Mouse (Mus musculus) stomach, embryonic 16.5 days (tissue): Measurements from ENCODE around the gene Ccdc114. TPM values are rescaled to one million over a fixed set of nuclear protein-coding genes. Genes with fewer than 3 reads are reported as not detected.
"Not testable (repeated sequence)": the region's sequence is repeated elsewhere in the genome, so short reads cannot be mapped to it uniquely, and the experiment has no call there.

Experiments used
- ATAC-seq: fragments of 200-750 bp; cut with Nextera tagmentation; 2 replicates; pipeline ENCODE4 v1.8.0; 2017; ENCODE audit warnings: moderate number of reproducible peaks, moderate TSS enrichment; ENCODE audit not compliant: insufficient read depth, low FRiP score
- H3K27ac ChIP-seq: fragments of 300-500 bp; sonication (generic); 2 replicates; pipeline ENCODE4 v1.5.1; 2014; ENCODE audit warnings: low read length
- H3K27me3 ChIP-seq: fragments of 300-500 bp; sonication (generic); 2 replicates; pipeline ENCODE4 v1.6.1; 2014; ENCODE audit warnings: low read length, control low read depth, mixed read lengths; ENCODE audit not compliant: control insufficient read depth, insufficient read depth
- H3K36me3 ChIP-seq: fragments of 300-500 bp; sonication (generic); 2 replicates; pipeline ENCODE4 v1.6.1; 2014; ENCODE audit warnings: low read length; ENCODE audit not compliant: control insufficient read depth, insufficient read depth
- H3K4me1 ChIP-seq: fragments of 300-500 bp; sonication (generic); 2 replicates; pipeline ENCODE4 v1.6.1; 2014; ENCODE audit warnings: low read length, control low read depth, mixed read lengths; ENCODE audit not compliant: control insufficient read depth, insufficient read depth
- H3K4me2 ChIP-seq: fragments of 300-500 bp; sonication (generic); 2 replicates; pipeline ENCODE4 v1.6.1; 2014; ENCODE audit warnings: low read depth, low read length, mixed read lengths
- H3K4me3 ChIP-seq: fragments of 300-500 bp; sonication (generic); replicated peaks from 2 replicates; pipeline ENCODE4 v1.5.1; 2014; ENCODE audit warnings: mild to moderate bottlenecking, low read length
- H3K9ac ChIP-seq: fragments of 300-500 bp; sonication (generic); 2 replicates; pipeline ENCODE4 v1.6.1; 2014; ENCODE audit warnings: low read length
- H3K9me3 ChIP-seq: fragments of 300-500 bp; sonication (generic); replicated peaks from 2 replicates; pipeline ENCODE4 v1.6.1; 2016; ENCODE audit warnings: low read length, control low read depth; ENCODE audit not compliant: control insufficient read depth
- WGBS: fragments of 180-500 bp; shearing (Covaris S2); extraction: QIAGEN DNeasy Blood & Tissue Kit; methylation state at CpG from one replicate; pipeline ENCODE4 v1.1.7; 2014; 5-methylcytosine and 5-hydroxymethylcytosine counted together
- polyA plus RNA-seq: library from polyadenylated mRNA; unstranded; fragments of >200 nt; fragmentation: Nextera tagmentation; extraction: Ambion mirVana; gene quantifications from 2 replicates; pipeline ENCODE4 v1.2.1, GENCODE M21; 2015

Gene Ccdc114
- 4.1 and 5.1 TPM in 2 replicates for polyA plus RNA-seq

DNA sequence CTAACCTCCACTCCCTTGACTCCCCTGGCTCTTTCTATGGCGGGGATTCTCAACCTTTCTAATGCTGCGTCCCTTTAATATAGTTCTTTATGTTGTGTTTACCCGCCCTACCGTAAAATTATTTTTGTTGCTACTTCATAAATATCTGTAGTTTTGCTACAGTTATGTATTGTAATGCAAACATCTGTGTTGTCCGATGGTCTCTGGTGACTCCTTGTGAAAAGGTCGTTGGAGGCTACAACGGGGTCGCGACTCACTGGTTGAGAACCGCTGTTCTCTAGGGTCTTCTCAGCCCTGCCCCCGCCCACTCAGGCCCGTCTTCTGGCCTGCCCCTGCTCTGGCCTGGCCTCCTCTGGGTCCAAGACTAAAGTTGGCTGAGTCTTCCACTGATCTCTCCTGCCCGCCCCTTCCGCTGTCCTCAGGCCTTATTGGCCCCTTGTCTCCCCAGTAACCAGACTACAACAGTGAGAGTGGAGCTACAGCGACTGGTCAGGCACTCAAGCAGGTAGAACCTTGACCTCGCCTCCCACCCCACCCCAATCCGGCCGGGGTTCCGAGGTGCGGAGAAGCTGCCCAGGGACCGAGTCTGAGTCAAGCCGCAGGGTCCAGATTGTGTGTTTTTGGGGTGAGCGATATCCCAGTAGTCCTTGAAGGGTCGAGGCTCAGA, at the start of gene Ccdc114:
TSS of gene Ccdc114 (plus strand) at position 311 of the 667 bp plus-strand sequence.
- WGBS, result 8% methylated on average over 24 of the region's 24 CpGs
- peak; percentile 54 for ATAC-seq
- H3K9ac ChIP-seq, result peak within 1 kb of the TSS; percentile 63
- H3K27me3 ChIP-seq, result no peaks in the 10 kb centered on the region
- H3K9me3 ChIP-seq, result no peaks in the 10 kb centered on the region; the same call in 1 of the 2 replicates
- H3K4me3 ChIP-seq, result peak within 1 kb of the TSS; percentile 51
- no peaks in the 10 kb centered on the region for H3K36me3 ChIP-seq
- peak within 1 kb of the TSS; percentile 97 for H3K27ac ChIP-seq
- H3K4me2 ChIP-seq, result peak within 1 kb of the TSS; percentile 55
- H3K4me1 ChIP-seq, result peaks cover 42% of the 10 kb centered on the region

DNA sequence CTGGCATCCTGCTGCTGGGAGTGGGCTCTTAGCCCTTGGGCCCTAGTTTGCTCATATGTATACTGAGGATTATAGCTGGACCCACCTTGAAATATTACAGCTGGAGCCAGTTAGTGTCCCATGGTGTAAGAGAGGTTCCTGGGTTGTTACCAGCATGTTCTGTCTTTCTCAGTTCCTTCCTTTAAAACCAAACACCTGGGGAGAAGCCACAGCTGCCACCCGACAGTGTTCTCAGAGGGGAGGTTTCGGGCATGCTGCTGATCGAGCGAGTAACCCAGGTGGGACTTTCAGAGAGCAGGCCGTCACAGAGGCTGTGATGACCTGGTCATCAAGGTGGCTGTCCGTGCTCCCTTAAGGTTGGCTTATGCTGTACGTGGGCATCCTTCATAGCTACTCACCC, 47.0 kb upstream of the Ccdc114 start:
- H3K4me3 ChIP-seq, result no peak overlapping the region
- WGBS, result 94% methylated on average over 7 of the region's 7 CpGs
- no peak for ATAC-seq
- no peak overlapping the region for H3K4me2 ChIP-seq
- peaks cover 43% of the 10 kb centered on the region for H3K36me3 ChIP-seq
- H3K27ac ChIP-seq, result no peak overlapping the region
- 0 out of 2 replicates have a peak, but pooled peaks cover 1% of the 10 kb centered on the region for H3K27me3 ChIP-seq
- no peak overlapping the region for H3K9ac ChIP-seq
- no peaks in the 10 kb centered on the region for H3K9me3 ChIP-seq
- H3K4me1 ChIP-seq, result peaks cover 16% of the 10 kb centered on the region

DNA sequence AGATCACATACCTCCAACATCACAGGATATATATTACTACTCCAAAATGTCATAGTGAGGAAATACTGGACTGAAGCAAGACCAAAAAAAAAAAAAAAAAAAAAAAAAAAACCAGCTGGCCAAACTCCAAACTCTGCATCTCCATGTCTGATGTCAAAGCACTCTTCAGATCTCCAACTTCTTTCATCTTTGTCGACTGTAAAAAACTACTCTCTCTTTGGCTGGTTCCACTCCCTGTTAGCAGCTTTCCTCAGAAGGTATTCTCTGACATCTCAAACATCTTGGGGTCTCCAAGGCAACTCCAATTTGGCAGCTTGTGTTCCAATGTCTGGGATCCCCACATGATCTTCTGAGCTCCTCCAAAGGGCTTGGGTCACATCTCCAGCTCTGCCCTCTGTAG, 45.6 kb upstream of the Ccdc114 start, which contains the start of gene Grin2d:
TSS of gene Grin2d (minus strand) at position 101 of the 400 bp plus-strand sequence.
- Histone ChIP-seq H3K4me1 (peaks cover 16% of the 10 kb centered on the region), H3K36me3 (peaks cover 55% of the 10 kb centered on the region)
- H3K9me3 ChIP-seq, ATAC-seq, H3K27me3 ChIP-seq, H3K27ac ChIP-seq, H3K9ac ChIP-seq, H3K4me2 ChIP-seq, H3K4me3 ChIP-seq: not testable (repeated sequence)
- WGBS, result 92% methylated on average over 1 of the region's 1 CpGs

DNA sequence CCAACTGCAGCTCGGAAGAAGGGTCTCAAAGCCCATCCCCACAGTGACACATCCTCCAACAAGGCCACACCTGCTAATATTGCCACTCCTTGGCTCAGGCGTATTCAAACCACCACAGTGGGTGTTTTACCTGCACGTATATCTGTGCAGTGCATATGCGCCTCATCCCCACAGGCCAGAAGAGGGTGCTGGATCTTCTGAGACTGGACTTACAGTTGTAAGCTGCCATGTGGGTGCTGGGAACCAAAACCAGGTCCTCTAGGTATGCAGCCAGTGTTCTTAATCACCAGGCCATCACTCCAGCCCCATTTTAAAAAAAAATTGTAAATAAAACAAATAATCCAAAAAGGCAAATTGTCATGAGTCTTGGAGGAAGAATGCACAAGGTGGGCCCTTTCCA, 43.3 kb upstream of the Ccdc114 start:
- WGBS, result 92% methylated on average over 4 of the region's 4 CpGs
- H3K4me3 ChIP-seq, result no peak overlapping the region
- no peak for ATAC-seq
- H3K27ac ChIP-seq, result no peak overlapping the region
- no peak overlapping the region for H3K4me2 ChIP-seq
- no peaks in the 10 kb centered on the region for H3K4me1 ChIP-seq
- H3K9me3 ChIP-seq, result no peaks in the 10 kb centered on the region
- H3K36me3 ChIP-seq, result peaks cover 53% of the 10 kb centered on the region
- H3K9ac ChIP-seq, result no peak overlapping the region
- H3K27me3 ChIP-seq, result no peaks in the 10 kb centered on the region

GRCm38 (mm10) chr7:45881011-45881410, 42.9 kb upstream of the Ccdc114 start:
- no peaks in the 10 kb centered on the region for H3K27me3 ChIP-seq
- no peak overlapping the region for H3K4me2 ChIP-seq
- H3K27ac ChIP-seq, result no peak overlapping the region
- 94% methylated on average over 2 of the region's 2 CpGs for WGBS
- H3K4me3 ChIP-seq, result no peak overlapping the region
- no peaks in the 10 kb centered on the region for H3K4me1 ChIP-seq
- no peaks in the 10 kb centered on the region for H3K9me3 ChIP-seq
- no peak for ATAC-seq
- no peak overlapping the region for H3K9ac ChIP-seq
- peaks cover 53% of the 10 kb centered on the region for H3K36me3 ChIP-seq

- 52% methylated on average over 3 of the region's 3 CpGs for WGBS
- H3K4me1 ChIP-seq, result no peaks in the 10 kb centered on the region
- 0 out of 2 replicates have a peak overlapping the region, but pooled peaks have one; percentile 14 for H3K9ac ChIP-seq
- peaks cover 18% of the 10 kb centered on the region for H3K36me3 ChIP-seq
- no peak for ATAC-seq
- H3K27me3 ChIP-seq, result no peaks in the 10 kb centered on the region
- no peaks in the 10 kb centered on the region for H3K9me3 ChIP-seq
- no peak overlapping the region for H3K4me2 ChIP-seq
- H3K27ac ChIP-seq, result no peak overlapping the region
- no peak overlapping the region for H3K4me3 ChIP-seq
These were observed 36.6 kb upstream of the Ccdc114 start for GRCm38 (mm10) chr7:45887246-45887645.

- Histone ChIP-seq H3K27me3 (no peaks in the 10 kb centered on the region), H3K4me1 (no peaks in the 10 kb centered on the region; the same call in 1 of the 2 replicates), H3K4me2 (no peak overlapping the region), H3K9ac (no peak overlapping the region), H3K9me3 (no peaks in the 10 kb centered on the region), H3K4me3 (no peak overlapping the region), H3K27ac (no peak overlapping the region), H3K36me3 (no peaks in the 10 kb centered on the region)
- WGBS, result 67% methylated on average over 2 of the region's 2 CpGs
- no peak for ATAC-seq
These were observed 31.2 kb upstream of the Ccdc114 start for GRCm38 (mm10) chr7:45892651-45893050.

DNA sequence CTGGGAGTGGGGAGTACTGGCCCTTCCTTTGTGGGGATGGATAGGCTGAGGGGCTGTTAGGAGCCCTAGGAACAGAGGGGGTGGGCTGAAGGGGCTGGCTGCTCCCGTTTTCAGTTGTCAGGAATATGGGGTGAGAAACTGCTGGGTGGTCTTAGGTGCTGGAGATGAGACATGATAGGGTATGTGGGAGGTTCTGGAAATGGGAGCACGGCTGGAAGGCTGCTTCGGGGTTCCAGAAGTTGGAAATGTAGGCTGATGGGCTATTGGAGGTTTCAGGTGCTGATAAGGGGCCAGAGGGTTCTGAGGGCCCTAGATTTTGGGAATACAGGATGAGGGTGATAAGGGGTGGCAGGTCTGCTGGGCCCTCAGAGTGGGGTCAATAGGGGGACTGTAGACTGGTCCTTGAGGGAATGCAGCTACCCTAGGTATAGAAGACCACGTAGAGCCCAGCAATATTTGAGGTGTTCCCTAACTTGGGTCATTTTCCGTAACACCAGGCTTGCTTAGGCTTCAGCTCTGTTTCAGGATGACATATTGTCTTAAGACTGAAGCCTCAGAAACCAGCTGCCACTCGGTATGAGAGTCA, 27.8 kb upstream of the Ccdc114 start:
- H3K4me3 ChIP-seq, result peak overlapping the region; percentile 15
- no peak overlapping the region for H3K27ac ChIP-seq
- peak; percentile 6 for ATAC-seq
- 75% methylated on average over 6 of the region's 6 CpGs for WGBS
- no peaks in the 10 kb centered on the region for H3K9me3 ChIP-seq
- peak overlapping the region; percentile 44 for H3K9ac ChIP-seq
- peaks cover 5% of the 10 kb centered on the region for H3K4me1 ChIP-seq
- peak overlapping the region; percentile 47 for H3K4me2 ChIP-seq
- no peaks in the 10 kb centered on the region for H3K27me3 ChIP-seq
- H3K36me3 ChIP-seq, result no peaks in the 10 kb centered on the region

DNA sequence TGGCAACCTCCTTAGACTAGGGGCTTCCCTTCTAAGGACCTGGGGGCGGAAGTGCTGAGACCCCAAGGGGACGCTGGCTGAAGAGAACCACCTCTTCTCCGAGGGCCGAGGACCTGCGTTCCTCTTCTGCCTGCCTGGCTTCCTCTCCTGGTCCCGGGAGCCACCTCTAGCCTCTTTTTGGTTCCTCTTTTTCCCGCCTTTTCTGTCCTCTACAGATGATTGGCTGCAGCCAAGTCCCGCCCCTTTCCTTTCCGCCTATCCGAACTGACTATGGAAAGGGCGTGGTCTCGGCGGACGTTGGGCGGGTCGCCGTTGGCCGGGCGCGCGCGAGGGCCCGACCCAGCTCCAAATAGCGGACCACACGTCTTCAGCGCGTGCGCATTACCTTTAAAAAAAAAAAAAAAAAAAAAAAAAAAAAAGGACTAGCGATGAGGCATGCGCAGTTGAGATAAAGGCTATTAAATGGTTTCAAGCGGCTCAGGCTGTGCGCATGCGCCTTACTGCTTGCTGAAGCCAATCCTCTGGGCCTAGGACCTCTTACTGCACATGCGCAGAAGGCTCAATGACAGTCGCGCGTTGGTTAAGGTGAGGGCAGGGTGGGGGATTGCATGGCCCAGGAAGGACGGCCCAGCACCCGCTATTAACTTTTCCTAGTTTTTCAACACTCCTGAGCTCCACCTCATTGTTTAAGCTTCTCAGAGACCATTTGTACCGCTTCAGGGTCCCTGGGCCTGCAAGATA, 27.2 kb upstream of the Ccdc114 start, which contains the start of the genes Syngr4 and Tmem143:
TSS of gene Syngr4 (minus strand) at position 198 of the 741 bp plus-strand sequence.
TSS of gene Tmem143 (plus strand) at position 425 of the 741 bp plus-strand sequence.
- no peaks in the 10 kb centered on the region for H3K9me3 ChIP-seq

More for the DNA sequence above, 27.2 kb upstream of the Ccdc114 start, which contains the start of the genes Syngr4 and Tmem143:
- Histone ChIP-seq H3K9ac (peak within 1 kb of the TSS; percentile 84), H3K4me3 (peak within 1 kb of the TSS; percentile 64), H3K36me3 (no peaks in the 10 kb centered on the region), H3K27ac (peak within 1 kb of the TSS; percentile 85), H3K4me2 (peak within 1 kb of the TSS; percentile 93), H3K4me1 (peaks cover 5% of the 10 kb centered on the region), H3K27me3 (no peaks in the 10 kb centered on the region)
- WGBS, result under 1% methylated on average over 40 of the region's 40 CpGs
- peak; percentile 91 for ATAC-seq
